Mouse (Mus musculus) left cerebral cortex, adult 6 months (tissue): ENCODE measurements around the gene Vmn1r36. TPM values are rescaled to one million over a fixed set of nuclear protein-coding genes. Genes with fewer than 3 reads are reported as not detected.

Experiments
- long read RNA-seq, 2 experiments: library from polyadenylated mRNA; unstranded; transcript quantifications; one replicate each; pipeline ENCODE4 v2.0.0; 2019 to 2020
- polyA plus RNA-seq: library from polyadenylated mRNA; unstranded; fragments of <200 nt; fragmentation: Nextera tagmentation; gene quantifications from 2 replicates; pipeline ENCODE4 v1.2.3, GENCODE M21; 2021

Vmn1r36 gene
- not detected in 2 replicates for polyA plus RNA-seq
- long read RNA-seq, experiment 1 = 0 reads
- long read RNA-seq, experiment 2 = 0 reads

GRCm38 (mm10) chr6:66719068-66719467 lies at the start of gene Vmn1r36:
Gene Vmn1r36 (minus strand): TSS chr6:66719168.

GRCm38 (mm10) chr6:66729082-66729481 lies 10.1 kb upstream of the Vmn1r36 start, which contains the start of gene Vmn1r37:
Gene Vmn1r37 (plus strand): TSS chr6:66729382.

GRCm38 (mm10) chr6:66685806-66686205 lies 33.2 kb downstream of the Vmn1r36 start, which contains the start of gene Vmn1r35:
Gene Vmn1r35 (minus strand): TSS chr6:66685906.

Other genes with a start within 250 kb of the Vmn1r36 start
- gene Mad2l1, start 183.8 kb downstream of the Vmn1r36 start, polyA plus RNA-seq = 6.3 and 6.4 TPM in 2 replicates
- 0.13 TPM in 1 of 2 replicates, not detected in the other for gene Vmn1r32, start 159.1 kb downstream of the Vmn1r36 start, polyA plus RNA-seq
- not detected in 2 replicates for gene Vmn1r33, start 100.9 kb downstream of the Vmn1r36 start, polyA plus RNA-seq
- not detected in 2 replicates for gene Vmn1r34, start 75.3 kb downstream of the Vmn1r36 start, polyA plus RNA-seq
- not detected in 2 replicates for gene Vmn1r35, start 33.3 kb downstream of the Vmn1r36 start, polyA plus RNA-seq
- not detected in 2 replicates for gene Vmn1r37, start 10.2 kb upstream of the Vmn1r36 start, polyA plus RNA-seq
- gene Vmn1r38, start 63.5 kb upstream of the Vmn1r36 start, polyA plus RNA-seq = not detected in 2 replicates
- not detected in 2 replicates for gene Vmn1r39, start 91.4 kb upstream of the Vmn1r36 start, polyA plus RNA-seq
- gene Gng12, start 177.2 kb upstream of the Vmn1r36 start, polyA plus RNA-seq = 64.9 and 67.1 TPM in 2 replicates